Mouse (Mus musculus) frontal cortex, postnatal 36 days (tissue): ENCODE measurements around the gene Vwa8.
"Not testable (repeated sequence)": the region's sequence is repeated elsewhere in the genome, so short reads cannot be mapped to it uniquely, and the experiment has no call there.

ENCODE experiments used
- DNase-seq, 2 experiments: peaks; one replicate each; pipeline ENCODE4 v3.0.0; 2022; ENCODE audit warnings: low spot score in 2 of 2

Gene Vwa8

DNA sequence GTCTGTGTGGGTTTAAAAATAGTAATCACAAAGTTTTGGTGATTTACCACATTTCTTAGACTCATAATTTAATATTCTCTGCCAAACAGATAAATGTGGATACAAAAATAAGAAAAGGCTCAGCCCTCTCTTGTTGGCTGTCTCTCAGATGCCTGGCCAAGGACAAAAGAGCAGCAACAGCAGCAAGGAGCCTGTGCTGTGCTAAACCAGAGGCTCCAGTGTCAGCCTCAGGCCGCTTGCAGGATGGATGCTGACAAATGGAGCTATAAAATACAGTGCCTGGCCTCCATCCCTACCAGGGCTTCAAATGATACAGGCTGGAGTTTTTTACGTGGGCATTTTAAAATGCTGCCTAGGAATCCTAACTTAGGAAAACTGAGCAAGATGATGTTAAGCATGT lies 134.3 kb downstream of the Vwa8 start:
- no peak for DNase-seq

DNA sequence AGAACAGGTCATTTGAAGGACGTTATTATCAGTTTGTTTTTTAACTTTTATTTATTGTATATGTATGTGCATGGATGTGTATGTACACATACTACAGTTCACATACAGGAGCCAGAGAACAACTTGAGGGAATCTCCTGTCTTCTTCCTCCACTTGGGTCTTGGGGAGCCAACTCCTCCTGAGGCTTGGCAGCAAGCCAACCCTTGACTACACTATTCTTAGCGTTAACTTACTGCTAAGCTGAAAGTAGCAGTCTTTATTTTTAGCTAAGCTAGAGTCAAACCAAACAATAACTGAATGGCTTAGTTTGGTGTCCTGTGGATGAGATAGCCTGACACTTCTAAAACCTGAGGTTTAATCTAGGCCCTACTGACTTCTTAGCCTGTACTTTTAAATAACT lies 135.4 kb downstream of the Vwa8 start:
- peak in 1 of 2 experiments; percentile 48 for DNase-seq

DNA sequence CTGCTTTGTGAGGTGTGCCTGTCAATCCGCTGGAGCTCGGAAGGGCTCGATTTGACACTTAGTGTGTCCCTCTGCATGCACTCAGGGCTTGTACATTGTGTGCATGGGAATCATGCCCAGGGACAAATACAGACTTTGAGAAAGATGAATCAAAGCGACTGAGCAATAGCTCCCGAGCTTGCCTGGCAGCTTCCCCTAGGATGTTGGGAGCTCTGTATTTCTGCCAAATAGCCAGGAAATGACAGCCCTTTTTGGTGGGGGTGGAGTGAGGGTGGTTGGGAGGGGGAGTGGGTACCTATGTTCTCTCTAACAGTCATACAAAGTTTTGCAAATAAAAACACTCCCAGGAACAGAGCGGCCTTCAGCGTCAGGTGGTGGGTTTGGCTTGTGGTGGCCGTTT lies 138.7 kb downstream of the Vwa8 start:
- peak in 1 of 2 experiments; percentile 13 for DNase-seq

DNA sequence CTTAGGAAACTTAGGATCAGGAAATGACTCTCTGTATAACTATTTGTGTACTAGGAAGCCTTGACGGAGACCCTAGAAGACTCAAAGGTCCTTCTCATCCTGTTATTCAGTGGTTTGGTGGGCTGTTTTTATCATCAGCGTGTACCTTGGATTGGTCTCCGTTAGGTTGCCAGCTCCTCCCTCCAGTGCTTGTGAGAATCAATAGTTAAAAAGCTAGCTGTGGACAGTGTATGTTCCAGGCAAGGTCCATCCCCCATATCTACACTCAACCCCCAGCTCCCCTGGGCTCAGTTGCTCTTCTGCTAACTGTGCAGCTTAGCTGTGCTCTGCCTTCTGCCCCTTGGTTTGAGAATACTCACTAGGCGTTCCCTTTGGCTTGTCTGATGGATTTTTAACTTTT lies 143.6 kb downstream of the Vwa8 start:
- no peak for DNase-seq

DNA sequence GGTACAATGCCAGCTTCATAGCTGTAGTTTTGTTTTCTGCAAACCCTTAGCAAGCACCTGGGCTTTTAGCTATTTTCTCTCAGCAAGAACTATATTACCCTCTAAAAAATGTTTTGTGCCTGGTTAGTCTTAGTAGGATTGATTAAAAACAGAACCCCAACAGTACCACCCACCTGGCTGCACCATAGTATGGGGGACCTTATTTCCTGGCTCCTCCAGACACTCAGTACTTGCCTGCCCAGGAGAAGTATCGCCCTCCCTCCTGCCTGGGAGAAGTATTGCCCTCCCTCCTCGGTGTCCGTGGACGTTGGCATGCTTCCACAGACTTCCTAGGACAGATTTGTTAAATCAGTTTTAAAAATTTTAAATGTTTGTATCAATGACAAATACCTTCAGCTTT lies 144.7 kb downstream of the Vwa8 start:
- DNase-seq = no peak

DNA sequence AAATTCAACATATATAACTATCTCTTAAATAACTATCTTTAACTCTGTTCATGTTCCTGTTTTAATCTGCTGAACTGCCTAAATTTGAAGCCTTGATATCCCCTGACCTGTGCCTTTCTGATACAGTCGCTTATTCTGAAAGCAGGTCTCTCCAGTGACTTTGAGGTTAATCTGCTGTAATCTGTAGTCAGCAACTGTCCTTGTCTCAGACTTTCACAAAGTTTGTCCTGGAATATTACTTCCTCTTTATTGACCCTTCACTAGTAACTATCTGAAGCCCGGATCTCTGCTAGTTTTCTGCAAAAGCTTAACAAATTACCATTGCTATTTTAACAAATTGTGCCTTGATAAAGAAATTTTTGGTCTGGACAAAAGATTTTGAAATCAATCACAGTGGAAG lies 147.5 kb downstream of the Vwa8 start:
- DNase-seq = no peak

DNA sequence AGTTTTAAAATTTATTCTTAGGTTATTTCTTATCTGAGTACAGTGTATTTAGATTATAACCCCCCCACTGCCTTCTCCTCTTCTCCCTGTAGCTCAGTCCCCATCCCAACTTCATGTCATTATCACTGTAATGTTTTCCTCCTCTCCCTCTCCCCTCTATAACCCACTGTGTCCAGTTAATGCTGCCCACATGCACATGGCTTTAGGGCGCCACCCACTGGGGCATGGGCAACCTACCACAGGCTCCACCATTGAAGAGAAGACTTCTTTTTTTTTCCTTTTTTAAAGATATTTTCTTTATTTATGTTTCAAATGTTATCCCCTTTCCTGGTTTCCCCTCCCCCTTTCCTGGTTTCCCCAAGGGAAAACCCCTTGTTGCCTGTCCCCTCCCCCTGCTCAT lies 154.7 kb downstream of the Vwa8 start:
- no peak for DNase-seq

DNA sequence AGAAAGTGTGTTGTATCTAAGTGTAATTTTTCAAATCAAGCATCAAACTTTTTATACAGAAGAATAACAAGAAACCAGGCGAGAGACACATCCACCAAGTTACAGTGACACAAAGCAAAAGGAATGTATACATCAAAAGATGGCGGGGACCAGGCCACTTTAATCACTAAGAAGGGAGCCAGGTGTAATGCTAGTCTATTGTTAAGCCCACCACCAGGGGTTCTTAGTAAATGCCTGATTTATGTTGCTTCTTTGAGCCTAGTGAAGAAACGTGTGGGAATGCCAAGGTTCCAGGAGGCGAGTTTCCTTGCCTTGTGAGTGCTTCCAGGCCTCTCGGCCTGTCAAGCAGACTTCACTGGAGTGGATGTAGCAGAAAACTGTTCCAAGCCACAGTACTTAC lies 168.9 kb downstream of the Vwa8 start:
- not testable (repeated sequence) for DNase-seq

DNA sequence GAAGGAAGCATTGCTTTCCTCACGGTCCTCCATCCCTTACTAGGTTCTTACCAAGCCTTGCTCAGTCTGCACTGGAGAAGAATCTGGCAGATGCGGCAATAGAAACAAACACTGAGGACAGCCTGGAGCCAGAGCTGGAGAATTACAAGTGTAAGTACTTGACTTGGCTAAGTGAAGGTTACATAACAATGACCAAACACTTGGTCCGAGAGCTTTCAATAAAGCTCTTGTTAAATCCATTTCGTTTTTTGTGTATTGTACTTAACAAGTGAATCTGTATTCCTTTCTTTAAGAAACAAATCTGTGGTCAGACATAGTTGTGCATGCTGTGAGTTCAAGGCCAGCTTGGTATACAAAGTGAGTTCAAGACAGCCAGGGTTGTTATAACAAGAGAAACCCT lies 169.7 kb downstream of the Vwa8 start:
- DNase-seq = no peak

DNA sequence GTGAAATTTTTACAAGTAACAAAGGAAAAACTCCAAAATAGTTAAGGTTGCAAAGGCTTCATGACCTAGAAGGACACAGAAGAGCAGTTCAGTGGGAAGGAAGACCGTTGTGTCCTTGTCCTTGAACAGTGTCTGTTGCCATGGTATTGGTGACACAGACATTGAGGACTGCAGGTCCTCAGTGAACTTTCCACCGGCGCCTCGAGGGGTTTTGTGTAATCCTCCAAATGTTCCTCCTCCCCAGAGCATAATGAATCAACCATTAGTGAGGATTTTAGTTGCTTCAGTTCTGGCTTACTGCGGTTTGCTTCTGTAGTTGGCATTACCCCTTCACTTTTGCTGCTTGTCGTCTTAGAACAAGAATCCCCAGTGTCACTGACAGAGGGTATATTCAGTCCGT lies 172.9 kb downstream of the Vwa8 start:
- DNase-seq = no peak

DNA sequence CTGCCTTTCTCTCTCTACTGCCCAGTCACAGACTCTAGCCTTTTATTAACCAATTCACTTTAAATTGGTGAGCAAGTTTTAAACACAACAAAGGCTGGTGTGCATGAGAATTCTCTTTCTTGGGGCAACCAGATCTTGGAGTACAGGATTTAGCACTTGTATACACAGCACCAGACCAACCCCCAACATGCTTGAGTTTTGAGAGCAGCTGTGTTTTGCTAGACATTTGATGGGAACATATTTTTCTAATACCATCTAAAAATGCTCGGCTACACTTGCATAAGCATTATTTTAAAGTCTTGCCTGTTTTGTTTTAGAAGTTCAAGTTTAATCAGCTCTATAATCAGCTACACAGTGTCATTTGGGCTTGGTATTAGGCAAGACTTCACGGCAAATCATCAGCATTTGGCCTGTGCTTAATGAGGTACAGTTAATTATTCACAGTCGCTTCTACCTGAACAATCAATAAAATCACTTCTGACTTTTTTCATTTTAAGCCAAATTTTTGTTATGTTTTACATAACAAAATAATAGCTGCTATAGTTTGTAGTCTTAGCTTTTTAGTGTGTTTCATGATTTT lies 180.2 kb downstream of the Vwa8 start:
- DNase-seq = no peak

DNA sequence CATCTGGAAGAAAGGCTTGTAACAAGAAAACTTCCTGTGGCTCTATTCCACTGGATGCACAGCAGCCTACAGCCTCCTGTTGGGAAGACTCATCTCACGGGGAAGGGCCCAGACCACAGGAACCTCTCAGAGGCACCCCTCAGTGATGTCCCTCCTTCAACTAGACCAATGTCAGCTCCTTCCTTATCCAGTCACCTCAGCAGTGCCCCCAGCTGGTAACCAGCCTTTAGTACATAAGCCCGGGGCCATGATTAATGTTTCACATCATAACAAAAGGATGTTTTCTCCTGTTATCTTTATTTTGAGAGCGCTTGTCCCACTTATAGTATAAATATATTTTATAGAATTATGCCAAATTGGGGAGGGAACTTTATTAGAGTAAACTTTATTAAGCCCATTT lies 181.9 kb downstream of the Vwa8 start:
- no peak for DNase-seq

DNA sequence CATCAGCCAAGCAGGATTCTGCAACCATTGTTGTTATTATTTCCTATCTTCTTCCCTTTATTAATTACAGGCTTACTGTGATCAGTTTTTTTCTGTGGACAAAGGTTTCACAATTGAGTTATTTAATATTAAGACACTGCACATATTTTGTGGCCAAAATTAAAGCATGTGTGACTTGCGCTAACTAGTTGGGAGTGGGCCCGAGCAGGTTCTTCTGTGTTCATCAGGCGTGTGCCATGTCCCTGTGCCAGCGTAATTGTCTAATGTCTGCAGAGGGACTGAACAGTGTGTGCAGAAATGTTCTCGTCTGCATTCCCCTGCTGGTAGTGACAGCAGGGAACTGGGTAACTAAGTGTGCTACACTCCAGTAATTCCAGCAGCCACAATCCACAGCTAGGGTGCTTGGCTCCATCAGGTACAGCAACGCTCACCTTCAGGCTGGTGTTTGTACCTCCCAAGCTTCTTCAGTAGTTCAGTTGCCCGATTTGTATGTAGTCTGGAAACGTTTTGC lies 182.4 kb downstream of the Vwa8 start:
- DNase-seq = no peak

DNA sequence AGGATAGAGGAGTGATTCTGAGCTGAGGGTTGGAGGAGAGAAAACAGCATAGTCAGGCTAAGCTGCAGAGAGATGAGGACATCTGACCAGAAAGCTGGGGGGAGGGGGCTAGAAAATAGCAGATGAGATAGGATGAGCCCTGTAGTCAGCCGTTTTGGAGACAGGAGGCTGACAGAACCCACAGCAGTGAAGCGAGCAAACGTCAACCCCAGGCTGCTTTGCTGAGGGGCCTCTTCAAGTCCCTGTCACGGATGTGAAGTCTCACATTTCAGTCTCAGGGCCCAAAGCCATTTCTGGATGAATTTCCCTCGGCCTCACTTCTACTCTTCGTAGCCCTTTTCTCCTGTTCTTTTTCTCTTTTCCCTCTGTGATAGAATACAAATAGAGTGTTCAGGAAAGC lies 184.5 kb downstream of the Vwa8 start:
- no peak for DNase-seq

DNA sequence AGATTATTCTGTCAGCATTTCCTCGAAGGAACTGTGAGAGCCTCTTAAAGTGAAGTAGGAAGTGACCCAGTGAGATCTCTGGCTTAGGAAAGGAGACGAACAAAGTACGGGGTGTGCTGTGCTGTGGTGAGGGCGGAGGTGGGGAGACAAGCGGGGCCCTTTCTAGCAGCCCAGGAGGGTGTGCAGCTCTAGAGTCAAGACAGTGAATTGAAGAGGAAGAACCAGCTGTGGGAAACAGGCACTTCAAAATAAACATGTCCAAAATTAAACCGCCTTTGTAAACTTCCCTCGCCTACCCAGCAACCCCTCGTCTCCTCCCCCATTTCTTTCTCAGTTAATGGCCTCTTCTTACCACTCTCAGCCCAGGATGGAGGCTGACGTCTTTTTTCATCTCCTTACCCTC lies 185.7 kb downstream of the Vwa8 start:
- DNase-seq = no peak

DNA sequence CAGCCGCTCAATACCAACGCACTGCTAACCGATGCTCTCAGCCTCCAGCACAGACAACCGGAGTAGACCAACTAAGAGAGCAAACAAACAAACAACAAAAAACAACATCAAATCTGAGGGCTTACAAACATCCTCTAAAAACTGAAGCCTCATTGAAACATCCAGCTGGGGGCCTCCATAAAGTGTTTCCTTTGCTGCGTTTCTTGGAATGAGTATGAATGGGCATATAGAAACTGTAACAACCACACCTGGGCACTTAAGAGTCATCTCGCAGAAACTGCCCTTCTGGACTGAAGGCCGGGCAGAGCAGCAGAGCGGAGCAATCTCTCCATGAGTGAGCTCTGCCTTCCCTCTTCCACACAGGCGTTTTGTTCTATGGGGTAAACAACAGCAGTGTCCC lies 186.7 kb downstream of the Vwa8 start:
- no peak for DNase-seq

DNA sequence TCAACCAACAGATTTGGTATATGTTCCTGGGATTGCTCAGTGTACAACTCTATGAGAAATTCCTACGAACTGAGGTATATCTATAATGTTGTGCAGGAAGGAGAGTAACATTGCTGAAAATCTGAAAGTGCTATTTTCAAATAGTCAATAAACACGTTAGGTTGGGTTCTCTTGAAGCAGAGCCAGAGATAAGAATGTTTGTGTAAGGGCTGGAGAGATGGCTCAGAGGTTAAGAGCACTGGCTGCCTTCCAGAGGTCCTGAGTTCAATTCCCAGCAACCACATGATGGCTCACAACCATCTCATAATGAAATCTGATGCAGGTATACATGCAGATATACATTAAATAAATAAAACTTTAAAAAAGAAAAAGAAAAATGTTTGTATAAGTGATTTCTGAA lies 198.3 kb downstream of the Vwa8 start:
- DNase-seq = no peak

DNA sequence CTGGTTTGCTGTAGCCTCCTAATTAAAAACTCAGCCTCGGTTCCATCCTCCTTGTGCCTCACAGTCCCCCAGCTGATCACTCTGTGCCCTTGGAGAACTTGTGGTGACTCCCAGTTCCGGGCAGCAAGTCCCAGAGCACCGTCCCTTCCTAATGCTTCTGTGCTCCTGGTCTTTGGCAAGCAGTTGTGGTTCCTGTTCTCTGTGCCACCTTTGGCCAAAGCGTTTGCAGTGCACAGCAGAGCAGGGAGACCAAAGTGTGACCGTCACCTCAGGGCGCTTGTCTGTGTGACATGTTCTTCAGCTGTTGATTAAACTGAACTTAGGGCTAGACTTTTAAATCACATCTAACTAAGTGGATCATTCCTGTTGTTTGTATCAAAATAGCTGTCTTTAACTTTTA lies 199.1 kb downstream of the Vwa8 start:
- DNase-seq = no peak

DNA sequence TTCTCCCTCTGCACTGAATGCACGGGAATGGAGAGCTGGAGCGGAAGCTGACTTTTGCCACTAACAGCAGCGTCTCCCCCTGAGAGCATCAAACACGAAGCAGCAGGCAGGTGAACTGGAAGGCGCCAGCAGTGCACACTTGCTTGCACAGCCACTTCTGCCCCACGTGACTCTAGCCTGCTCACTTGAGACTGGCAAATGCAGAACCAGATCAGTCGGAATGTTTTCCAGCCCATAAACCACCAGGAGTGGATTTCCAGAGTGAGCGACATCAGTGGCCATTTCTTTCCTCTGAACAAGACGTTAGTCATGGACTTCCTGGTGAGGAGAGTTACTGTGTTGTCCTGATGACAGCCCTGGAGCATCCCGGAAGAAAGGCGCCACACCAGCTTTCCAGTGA lies 200.7 kb downstream of the Vwa8 start:
- DNase-seq = no peak

DNA sequence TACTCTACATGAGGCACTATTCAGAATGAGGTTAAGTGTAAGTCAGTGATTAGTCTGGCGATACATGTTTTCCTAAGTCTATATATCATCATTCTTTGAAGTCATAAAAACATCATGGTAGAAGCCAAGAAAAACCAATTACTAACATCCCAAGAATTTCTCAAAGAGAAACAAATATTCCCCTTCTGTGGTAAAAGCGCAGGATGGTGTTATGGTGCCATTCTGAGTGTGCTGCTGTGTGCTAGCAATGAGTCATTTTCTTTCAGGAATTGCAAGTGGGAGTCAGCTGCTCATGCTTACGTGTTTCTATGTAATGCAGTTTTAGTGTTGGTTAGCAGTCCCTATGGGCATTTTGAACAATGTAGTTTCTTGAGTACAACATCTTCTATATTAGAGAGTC lies 216.8 kb downstream of the Vwa8 start:
- peak; percentile 15 to 20 for DNase-seq

DNA sequence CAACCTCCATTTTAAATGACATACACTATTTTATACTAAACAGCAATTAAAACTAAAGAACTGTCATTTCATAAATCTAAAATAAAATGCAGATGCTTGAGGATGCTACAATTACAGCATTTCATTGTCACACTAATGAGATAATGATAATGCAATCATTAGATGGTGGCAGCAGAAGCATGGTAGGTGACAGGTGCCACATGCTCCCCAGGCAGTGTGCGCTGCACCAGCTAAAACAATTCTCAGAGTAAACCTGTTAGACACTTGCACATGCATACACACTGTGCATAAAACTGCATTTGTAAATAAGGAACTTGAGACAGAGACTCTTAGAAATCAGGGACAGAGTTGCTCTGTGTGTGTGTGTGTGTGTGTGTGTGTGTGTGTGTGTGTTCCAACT lies 220.7 kb downstream of the Vwa8 start:
- no peak for DNase-seq

DNA sequence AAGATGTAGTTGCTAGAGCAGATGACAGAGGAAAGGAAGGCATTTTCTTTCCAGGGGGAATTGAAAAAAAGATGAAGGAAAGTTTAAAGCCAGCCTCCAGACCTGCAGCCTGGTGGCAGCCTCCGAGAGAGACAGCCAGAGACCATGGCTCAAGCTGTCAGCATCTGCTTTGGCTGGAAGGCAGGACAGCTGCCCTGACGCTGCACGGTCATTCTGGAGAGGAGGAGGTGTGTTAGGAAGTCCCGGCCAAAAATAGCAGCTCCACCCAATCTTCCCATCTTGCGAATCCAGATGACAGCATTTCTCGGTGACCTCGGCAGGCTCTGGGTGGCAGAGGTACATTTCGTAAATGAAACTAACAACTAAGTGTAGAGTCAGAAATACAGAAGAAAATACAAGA lies 225.9 kb downstream of the Vwa8 start:
- DNase-seq = no peak

DNA sequence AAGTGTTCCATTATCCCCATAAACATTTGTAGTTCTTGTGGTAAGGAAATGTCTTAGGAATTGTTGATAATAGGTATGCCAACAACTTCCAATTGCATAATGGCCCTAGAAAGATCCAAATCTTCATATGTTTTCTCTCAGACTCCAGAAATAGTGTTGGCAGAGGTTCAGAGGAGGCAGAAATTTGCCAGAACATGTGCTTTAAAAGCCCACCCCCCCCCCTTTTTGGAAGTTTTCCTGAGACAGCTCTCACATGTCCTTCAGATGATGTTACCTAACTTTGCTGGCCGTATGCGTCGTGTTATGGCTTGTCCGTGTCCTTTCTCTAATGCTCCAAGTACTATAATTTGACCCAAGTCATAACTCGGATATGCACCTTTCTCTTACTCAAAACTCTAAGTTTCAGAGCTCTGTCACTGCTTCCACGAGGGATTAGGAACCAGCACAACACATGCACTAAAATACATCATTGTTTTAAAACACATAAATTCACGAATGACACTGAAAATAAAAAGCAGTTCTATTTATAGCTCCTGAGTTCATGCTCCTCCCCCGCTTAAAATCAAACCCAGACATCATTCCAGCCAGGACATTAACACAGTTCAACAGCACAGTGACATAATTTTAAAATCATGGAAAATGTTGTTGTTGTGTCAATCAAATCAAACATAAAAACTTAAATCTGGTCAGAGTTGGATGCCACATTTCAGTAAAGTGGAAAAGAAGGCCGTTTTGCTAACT lies 227.9 kb downstream of the Vwa8 start:
- DNase-seq = no peak

DNA sequence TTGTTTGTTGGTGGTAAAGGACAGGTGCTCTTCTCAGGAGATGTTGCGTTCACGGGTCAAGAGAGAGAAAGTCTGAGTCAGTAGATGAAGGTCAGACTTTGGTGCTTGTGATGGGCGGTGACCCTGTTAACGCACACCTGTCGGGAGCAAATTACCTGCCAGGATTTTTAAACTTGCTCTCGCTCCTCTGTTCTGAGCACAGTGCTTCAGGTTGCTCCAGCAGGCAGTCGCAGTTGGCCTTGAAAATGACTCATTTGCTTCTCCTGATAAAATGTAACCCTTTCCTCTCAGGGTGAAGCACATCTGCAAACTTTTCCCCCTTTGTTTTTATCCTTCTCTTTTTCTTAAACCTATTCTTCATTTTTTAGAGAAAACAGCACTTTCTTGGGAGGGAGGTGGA lies 234.7 kb downstream of the Vwa8 start:
- DNase-seq = no peak
